Mouse (Mus musculus) G1E (cell line): ENCODE data around the gene Tbx3.

ENCODE experiments used
- CTCF ChIP-seq: IDR thresholded peaks from 2 replicates; pipeline ENCODE4 v1.5.1; 2012; ENCODE audit warnings: low read depth, low read length, inconsistent platforms, mixed read lengths
- GATA2 ChIP-seq: IDR thresholded peaks from 2 replicates; pipeline ENCODE4 v1.6.1; 2012; ENCODE audit warnings: low read depth, low read length, inconsistent platforms, borderline replicate concordance

DNA sequence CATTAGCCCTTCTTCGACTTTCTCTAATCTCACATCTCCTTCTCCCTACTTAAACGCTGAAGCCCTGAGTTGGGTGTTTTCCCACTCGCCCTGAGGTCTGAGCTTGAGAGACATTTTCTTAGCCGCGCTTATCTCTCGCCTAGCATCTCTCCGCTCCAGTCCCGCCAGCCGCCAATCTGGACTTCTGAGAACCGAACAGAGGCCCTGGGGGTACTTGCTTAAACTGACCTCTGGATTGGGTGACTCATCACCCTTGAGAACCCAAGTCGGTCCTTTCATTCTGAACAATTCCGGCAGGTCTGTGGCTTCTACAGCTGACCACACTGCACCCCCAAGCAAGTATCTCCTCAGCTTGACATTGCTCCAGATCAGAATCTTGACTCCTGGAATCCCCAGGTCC lies 32.2 kb upstream of the Tbx3 start:
- TF ChIP-seq CTCF (no peak), GATA2 (no peak)
